Mouse (Mus musculus): ENCODE data around the gene Spin1. TPM values are rescaled to one million over a fixed set of nuclear protein-coding genes. Genes with fewer than 3 reads are reported as not detected.
"Not testable (repeated sequence)": the region's sequence is repeated elsewhere in the genome, so short reads cannot be mapped to it uniquely, and the experiment has no call there.

Gene Spin1
- polyA plus RNA-seq, 1 experiment, result 29.0 TPM

GRCm38 (mm10) chr13:51105861-51106655 lies 5.4 kb downstream of the Spin1 start:
- Histone ChIP-seq H3K27ac (ENCODE audit: insufficient read depth, low read depth, low read length) (peak overlapping the region; percentile 75), H3K4me1 (ENCODE audit: control insufficient read depth, insufficient read depth, low read length) (peaks cover 24% of the 10 kb centered on the region), H3K4me3 (ENCODE audit: insufficient read depth, low read length) (no peak overlapping the region)
- TF ChIP-seq CTCF (IDR thresholded peaks at IDR 0.05; ENCODE audit: low read depth, low read length) (no peak), POLR2A (IDR thresholded peaks at IDR 0.05; ENCODE audit: borderline replicate concordance, low read depth, low read length) (no peak)

- peaks cover 24% of the 10 kb centered on the region for H3K4me1 ChIP-seq (ENCODE audit: control insufficient read depth, insufficient read depth, low read length)
- H3K27ac ChIP-seq (ENCODE audit: insufficient read depth, low read depth, low read length), result peak overlapping the region; percentile 75
- no peak overlapping the region for H3K4me3 ChIP-seq (ENCODE audit: insufficient read depth, low read length)
- no peak for TF ChIP-seq CTCF (IDR thresholded peaks at IDR 0.05; ENCODE audit: low read depth, low read length)
- no peak for TF ChIP-seq POLR2A (IDR thresholded peaks at IDR 0.05; ENCODE audit: borderline replicate concordance, low read depth, low read length)
These were observed 6.1 kb downstream of the Spin1 start for GRCm38 (mm10) chr13:51106816-51107215.

- TF ChIP-seq POLR2A (IDR thresholded peaks at IDR 0.05; ENCODE audit: borderline replicate concordance, low read depth, low read length), result no peak
- TF ChIP-seq CTCF (IDR thresholded peaks at IDR 0.05; ENCODE audit: low read depth, low read length), result no peak
- Histone ChIP-seq H3K27ac (ENCODE audit: insufficient read depth, low read depth, low read length) (no peak overlapping the region), H3K4me1 (ENCODE audit: control insufficient read depth, insufficient read depth, low read length) (peaks cover 22% of the 10 kb centered on the region), H3K4me3 (ENCODE audit: insufficient read depth, low read length) (no peak overlapping the region)
These were observed 8.8 kb downstream of the Spin1 start for GRCm38 (mm10) chr13:51109517-51109916.

GRCm38 (mm10) chr13:51114398-51114797 lies 13.7 kb downstream of the Spin1 start:
- not testable (repeated sequence) for H3K27ac ChIP-seq (ENCODE audit: insufficient read depth, low read depth, low read length); H3K4me3 ChIP-seq (ENCODE audit: insufficient read depth, low read length)
- peaks cover 19% of the 10 kb centered on the region for H3K4me1 ChIP-seq (ENCODE audit: control insufficient read depth, insufficient read depth, low read length)

- Histone ChIP-seq H3K4me3 (ENCODE audit: insufficient read depth, low read length) (no peak overlapping the region), H3K27ac (ENCODE audit: insufficient read depth, low read depth, low read length) (0 out of 2 replicates have a peak overlapping the region, but pooled peaks have one; percentile 0), H3K4me1 (ENCODE audit: control insufficient read depth, insufficient read depth, low read length) (peaks cover 21% of the 10 kb centered on the region)
- no peak for TF ChIP-seq POLR2A (IDR thresholded peaks at IDR 0.05; ENCODE audit: borderline replicate concordance, low read depth, low read length)
- no peak for TF ChIP-seq CTCF (IDR thresholded peaks at IDR 0.05; ENCODE audit: low read depth, low read length)
These were observed 15.1 kb downstream of the Spin1 start for GRCm38 (mm10) chr13:51115762-51116161.

GRCm38 (mm10) chr13:51120734-51121133 lies 20.1 kb downstream of the Spin1 start:
- TF ChIP-seq POLR2A (IDR thresholded peaks at IDR 0.05; ENCODE audit: borderline replicate concordance, low read depth, low read length) (no peak), CTCF (IDR thresholded peaks at IDR 0.05; ENCODE audit: low read depth, low read length) (no peak)
- Histone ChIP-seq H3K4me3 (ENCODE audit: insufficient read depth, low read length) (no peak overlapping the region), H3K4me1 (ENCODE audit: control insufficient read depth, insufficient read depth, low read length) (peaks cover 16% of the 10 kb centered on the region), H3K27ac (ENCODE audit: insufficient read depth, low read depth, low read length) (no peak overlapping the region)

GRCm38 (mm10) chr13:51121966-51122365 lies 21.3 kb downstream of the Spin1 start:
- Histone ChIP-seq H3K4me1 (ENCODE audit: control insufficient read depth, insufficient read depth, low read length) (peaks cover 7% of the 10 kb centered on the region), H3K27ac (ENCODE audit: insufficient read depth, low read depth, low read length) (no peak overlapping the region), H3K4me3 (ENCODE audit: insufficient read depth, low read length) (no peak overlapping the region)
- TF ChIP-seq POLR2A (IDR thresholded peaks at IDR 0.05; ENCODE audit: borderline replicate concordance, low read depth, low read length) (no peak), CTCF (IDR thresholded peaks at IDR 0.05; ENCODE audit: low read depth, low read length) (no peak)

GRCm38 (mm10) chr13:51122771-51123170 lies 22.1 kb downstream of the Spin1 start:
- TF ChIP-seq CTCF (IDR thresholded peaks at IDR 0.05; ENCODE audit: low read depth, low read length) (no peak), POLR2A (IDR thresholded peaks at IDR 0.05; ENCODE audit: borderline replicate concordance, low read depth, low read length) (no peak)
- Histone ChIP-seq H3K4me3 (ENCODE audit: insufficient read depth, low read length) (no peak overlapping the region), H3K4me1 (ENCODE audit: control insufficient read depth, insufficient read depth, low read length) (peaks cover 5% of the 10 kb centered on the region; the same call in 1 of the 2 replicates), H3K27ac (ENCODE audit: insufficient read depth, low read depth, low read length) (no peak overlapping the region)

- TF ChIP-seq CTCF (IDR thresholded peaks at IDR 0.05; ENCODE audit: low read depth, low read length), result no peak
- no peak for TF ChIP-seq POLR2A (IDR thresholded peaks at IDR 0.05; ENCODE audit: borderline replicate concordance, low read depth, low read length)
- Histone ChIP-seq H3K4me3 (ENCODE audit: insufficient read depth, low read length) (no peak overlapping the region), H3K4me1 (ENCODE audit: control insufficient read depth, insufficient read depth, low read length) (peaks cover 2% of the 10 kb centered on the region; the same call in 1 of the 2 replicates), H3K27ac (ENCODE audit: insufficient read depth, low read depth, low read length) (no peak overlapping the region)
These were observed 24.7 kb downstream of the Spin1 start for GRCm38 (mm10) chr13:51125357-51125756.

- no peak overlapping the region for H3K27ac ChIP-seq (ENCODE audit: insufficient read depth, low read depth, low read length)
- TF ChIP-seq CTCF (IDR thresholded peaks at IDR 0.05; ENCODE audit: low read depth, low read length) (no peak), POLR2A (IDR thresholded peaks at IDR 0.05; ENCODE audit: borderline replicate concordance, low read depth, low read length) (no peak)
These were observed 27.2 kb downstream of the Spin1 start for GRCm38 (mm10) chr13:51127906-51128305.

More at GRCm38 (mm10) chr13:51127906-51128305, 27.2 kb downstream of the Spin1 start:
- Histone ChIP-seq H3K4me1 (ENCODE audit: control insufficient read depth, insufficient read depth, low read length) (no peaks in the 10 kb centered on the region; the same call in 1 of the 2 replicates), H3K4me3 (ENCODE audit: insufficient read depth, low read length) (no peak overlapping the region)
